Mouse (Mus musculus) kidney, embryonic 16.5 days (tissue): ENCODE data around the gene Ugt1a9. TPM values are rescaled to one million over a fixed set of nuclear protein-coding genes. Genes with fewer than 3 reads are reported as not detected.
A peak's percentile ranks its signal among the peaks of the same experiment; 100 is the strongest.
"Not testable (repeated sequence)": the region's sequence is repeated elsewhere in the genome, so short reads cannot be mapped to it uniquely, and the experiment has no call there.

Source experiments
- ATAC-seq: fragments of 200-750 bp; cut with Nextera tagmentation; 2 replicates; pipeline ENCODE4 v1.8.0; 2017; ENCODE audit warnings: moderate TSS enrichment; ENCODE audit not compliant: low FRiP score, low TSS enrichment
- H3K27ac ChIP-seq: fragments of 300-500 bp; sonication (generic); 2 replicates; pipeline ENCODE4 v1.5.1; 2014; ENCODE audit warnings: low read length
- H3K27me3 ChIP-seq: fragments of 300-500 bp; sonication (generic); 2 replicates; pipeline ENCODE4 v1.6.1; 2014; ENCODE audit warnings: low read length, control low read depth, mixed read lengths; ENCODE audit not compliant: insufficient read depth
- H3K36me3 ChIP-seq: fragments of 300-500 bp; sonication (generic); 2 replicates; pipeline ENCODE4 v1.6.1; 2014; ENCODE audit warnings: low read length, control low read depth, mixed read lengths; ENCODE audit not compliant: insufficient read depth
- H3K4me1 ChIP-seq: fragments of 300-500 bp; sonication (generic); 2 replicates; pipeline ENCODE4 v1.6.1; 2014; ENCODE audit warnings: low read length, control low read depth, mixed read lengths; ENCODE audit not compliant: insufficient read depth
- H3K4me2 ChIP-seq: fragments of 300-500 bp; sonication (generic); replicated peaks from 2 replicates; pipeline ENCODE4 v1.6.1; 2014; ENCODE audit warnings: low read depth, low read length
- H3K4me3 ChIP-seq: fragments of 300-500 bp; sonication (generic); 2 replicates; pipeline ENCODE4 v1.5.1; 2014; ENCODE audit warnings: mild to moderate bottlenecking, low read length
- H3K9ac ChIP-seq: fragments of 300-500 bp; sonication (generic); replicated peaks from 2 replicates; pipeline ENCODE4 v1.6.1; 2014; ENCODE audit warnings: low read length
- H3K9me3 ChIP-seq: fragments of 300-500 bp; sonication (generic); 2 replicates; pipeline ENCODE4 v1.6.1; 2016; ENCODE audit warnings: low read length, control low read depth
- WGBS: fragments of 180-500 bp; shearing (Covaris S2); extraction: QIAGEN DNeasy Blood & Tissue Kit; methylation state at CpG from one replicate; pipeline ENCODE4 v1.1.7; 2014; 5-methylcytosine and 5-hydroxymethylcytosine counted together
- polyA plus RNA-seq: library from polyadenylated mRNA; unstranded; fragments of >200 nt; fragmentation: Nextera tagmentation; extraction: Ambion mirVana; gene quantifications from 2 replicates; pipeline ENCODE4 v1.2.1, GENCODE M21; 2015

Ugt1a9 gene
- polyA plus RNA-seq, 1 experiment from 2014 or later = 7.1 TPM

DNA sequence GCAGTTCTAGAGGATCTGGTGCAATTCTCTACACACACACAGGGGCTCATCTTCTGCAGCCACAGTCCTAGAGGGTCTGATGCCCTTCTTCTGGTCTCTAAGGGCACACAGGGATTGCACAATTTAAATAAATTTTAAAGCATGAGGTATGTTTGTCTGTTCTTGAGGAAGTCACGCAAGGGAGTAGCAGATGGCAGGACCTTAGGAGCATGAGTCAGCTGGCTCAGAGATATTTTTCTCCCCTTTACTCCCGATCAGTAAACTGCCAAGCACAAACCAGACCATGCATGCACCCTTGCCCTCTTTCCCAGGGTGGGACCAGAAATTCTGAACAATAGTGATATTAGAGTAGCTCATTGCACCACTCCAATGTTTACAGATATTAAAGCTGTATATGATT, 87.8 kb downstream of the Ugt1a9 start:
- Histone ChIP-seq H3K9me3 (no peaks in the 10 kb centered on the region), H3K9ac (no peak overlapping the region), H3K27me3 (no peaks in the 10 kb centered on the region), H3K36me3 (no peaks in the 10 kb centered on the region), H3K27ac (no peak overlapping the region), H3K4me3 (no peak overlapping the region), H3K4me2 (no peak overlapping the region), H3K4me1 (no peaks in the 10 kb centered on the region)
- WGBS = 72% methylated on average over 2 of the region's 2 CpGs
- no peak for ATAC-seq

DNA sequence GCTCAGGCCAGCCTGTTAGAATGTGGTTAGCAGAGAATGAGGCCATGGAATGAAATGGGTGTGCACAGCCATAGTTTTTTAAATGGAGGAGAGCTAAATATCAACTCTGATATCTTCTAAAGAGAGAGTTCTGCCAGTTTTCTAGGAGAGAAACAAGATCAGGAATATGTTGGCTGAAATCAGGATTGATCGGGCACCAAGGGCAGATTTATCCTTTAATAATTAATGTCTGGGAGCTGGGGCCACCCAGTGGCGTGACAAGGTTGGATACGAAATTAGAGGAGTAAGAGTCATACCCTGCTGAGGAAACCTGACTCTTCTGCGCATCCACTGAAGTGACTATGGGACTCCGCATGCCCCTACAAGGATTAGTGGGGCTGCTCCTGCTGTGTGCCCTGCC, 95.1 kb downstream of the Ugt1a9 start, which contains the start of gene Ugt1a5:
Gene Ugt1a5, plus strand, starts transcription at position 302 of the 400 bp plus-strand sequence.
- no peak within 1 kb of the TSS for H3K9ac ChIP-seq
- H3K36me3 ChIP-seq = no peaks in the 10 kb centered on the region
- H3K4me1 ChIP-seq = no peaks in the 10 kb centered on the region
- WGBS = 80% methylated on average over 5 of the region's 5 CpGs
- no peak for ATAC-seq
- no peak within 1 kb of the TSS for H3K27ac ChIP-seq
- no peak within 1 kb of the TSS for H3K4me3 ChIP-seq
- peaks cover 5% of the 10 kb centered on the region; the same call in 1 of the 2 replicates for H3K9me3 ChIP-seq
- no peaks in the 10 kb centered on the region for H3K27me3 ChIP-seq
- no peak within 1 kb of the TSS for H3K4me2 ChIP-seq

DNA sequence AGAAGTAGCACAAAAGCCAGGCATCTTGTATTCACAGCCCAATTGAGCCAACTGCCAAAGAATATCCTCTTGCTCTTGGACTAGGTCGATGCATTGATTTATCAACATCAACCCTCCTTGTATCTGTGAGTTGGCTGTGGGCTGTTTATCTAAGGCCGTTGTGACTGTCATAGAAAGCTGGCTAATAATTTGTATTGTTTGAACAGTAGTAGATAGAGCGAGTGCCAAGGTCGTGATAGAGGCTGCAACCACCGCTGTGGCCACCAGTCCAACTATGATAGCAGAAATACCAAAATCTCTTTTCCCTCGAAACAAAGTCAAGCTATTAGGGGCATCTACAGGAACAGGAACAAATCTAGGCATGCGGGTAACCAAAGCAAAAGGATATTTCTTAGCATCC, 101.6 kb downstream of the Ugt1a9 start:
- 86% methylated on average over 5 of the region's 7 CpGs for WGBS

DNA sequence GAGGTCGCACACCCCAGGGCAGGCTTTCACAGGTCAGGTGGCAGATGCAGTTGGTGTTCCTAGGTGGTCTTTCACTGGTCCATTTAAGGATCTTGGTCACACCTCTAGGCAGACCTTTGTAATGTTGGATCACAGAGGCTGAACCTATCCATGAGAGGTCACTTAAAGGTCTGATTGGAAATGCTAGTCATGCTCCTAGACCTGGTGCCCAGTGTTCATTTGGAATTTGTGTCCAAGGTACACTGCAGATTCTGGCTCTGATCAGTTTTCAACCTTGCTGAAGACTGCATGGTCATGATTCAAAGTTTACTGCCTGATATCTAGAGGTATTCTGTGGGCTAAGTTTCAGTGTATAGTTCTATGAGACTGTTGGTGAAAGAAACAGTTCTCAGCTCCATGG, 109.1 kb downstream of the Ugt1a9 start:
- no peaks in the 10 kb centered on the region for H3K27me3 ChIP-seq
- H3K9me3 ChIP-seq = peaks cover 18% of the 10 kb centered on the region
- no peak for ATAC-seq
- no peaks in the 10 kb centered on the region for H3K36me3 ChIP-seq
- no peak overlapping the region for H3K27ac ChIP-seq
- 88% methylated on average over 1 of the region's 1 CpGs for WGBS
- H3K4me3 ChIP-seq = no peak overlapping the region
- no peak overlapping the region for H3K9ac ChIP-seq
- no peak overlapping the region for H3K4me2 ChIP-seq
- no peaks in the 10 kb centered on the region for H3K4me1 ChIP-seq

More for the DNA sequence above, 101.6 kb downstream of the Ugt1a9 start:
- peaks cover 11% of the 10 kb centered on the region; the same call in 1 of the 2 replicates for H3K9me3 ChIP-seq
- not testable (repeated sequence) for H3K4me1 ChIP-seq, H3K9ac ChIP-seq, H3K36me3 ChIP-seq, H3K27ac ChIP-seq, H3K4me2 ChIP-seq, H3K4me3 ChIP-seq, H3K27me3 ChIP-seq, ATAC-seq

GRCm38 (mm10) chr1:88186325-88186935, 115.8 kb downstream of the Ugt1a9 start:
- 88% methylated on average over 5 of the region's 5 CpGs for WGBS
- Histone ChIP-seq H3K9ac (no peak overlapping the region), H3K36me3 (no peaks in the 10 kb centered on the region), H3K4me3 (no peak overlapping the region), H3K27ac (no peak overlapping the region), H3K4me1 (no peaks in the 10 kb centered on the region), H3K9me3 (no peaks in the 10 kb centered on the region), H3K27me3 (no peaks in the 10 kb centered on the region), H3K4me2 (no peak overlapping the region)
- no peak for ATAC-seq

DNA sequence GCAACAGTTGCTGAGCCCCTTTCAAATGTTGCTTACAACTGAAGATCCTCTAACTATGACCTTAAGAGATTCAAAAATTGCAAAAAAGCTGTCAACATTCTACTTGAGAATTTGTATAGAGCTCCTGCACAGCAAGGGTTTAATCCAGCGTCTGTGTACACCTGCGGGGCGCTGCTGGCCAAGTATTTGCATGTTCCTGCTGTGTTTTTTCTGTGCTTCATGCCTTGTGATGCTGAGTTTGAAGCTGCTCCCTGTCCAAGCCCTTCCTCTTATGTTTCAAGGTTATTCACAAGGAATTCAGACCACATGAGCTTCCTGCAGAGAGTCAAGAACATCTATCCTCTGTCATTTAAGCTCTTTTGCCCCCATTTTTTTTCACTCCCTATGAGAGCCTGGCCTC, 121.5 kb downstream of the Ugt1a9 start:
- WGBS = 76% methylated on average over 3 of the region's 3 CpGs
- Histone ChIP-seq H3K4me2 (no peak overlapping the region), H3K9ac (no peak overlapping the region), H3K36me3 (no peaks in the 10 kb centered on the region), H3K4me1 (no peaks in the 10 kb centered on the region), H3K27ac (no peak overlapping the region), H3K9me3 (no peaks in the 10 kb centered on the region), H3K27me3 (no peaks in the 10 kb centered on the region), H3K4me3 (no peak overlapping the region)
- no peak for ATAC-seq

DNA sequence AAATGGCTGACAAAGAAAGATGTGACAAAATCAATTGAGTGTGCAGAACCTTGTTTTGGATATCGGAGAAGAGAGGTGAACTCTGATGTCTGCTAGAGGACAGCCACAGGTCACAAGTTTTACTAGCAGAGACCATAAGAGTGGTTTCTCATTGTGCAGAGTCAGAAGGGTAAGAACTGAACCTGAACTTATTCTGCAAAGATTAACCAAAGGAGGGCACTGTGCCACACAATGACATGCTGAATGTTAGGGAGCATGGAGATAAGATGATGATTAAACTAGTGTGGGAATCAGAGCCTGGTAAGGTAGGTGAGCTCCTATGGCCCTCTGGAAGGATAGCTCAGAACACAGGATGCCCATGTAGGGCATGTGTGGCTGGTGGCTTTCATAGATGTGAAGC, 125.1 kb downstream of the Ugt1a9 start:
- peak; percentile 76 for ATAC-seq
- Histone ChIP-seq H3K27ac (no peak overlapping the region), H3K9me3 (no peaks in the 10 kb centered on the region), H3K4me1 (peaks cover 9% of the 10 kb centered on the region; the same call in 1 of the 2 replicates), H3K27me3 (no peaks in the 10 kb centered on the region), H3K9ac (no peak overlapping the region), H3K4me2 (no peak overlapping the region), H3K36me3 (no peaks in the 10 kb centered on the region), H3K4me3 (no peak overlapping the region)
- 54% methylated on average over 1 of the region's 1 CpGs for WGBS

DNA sequence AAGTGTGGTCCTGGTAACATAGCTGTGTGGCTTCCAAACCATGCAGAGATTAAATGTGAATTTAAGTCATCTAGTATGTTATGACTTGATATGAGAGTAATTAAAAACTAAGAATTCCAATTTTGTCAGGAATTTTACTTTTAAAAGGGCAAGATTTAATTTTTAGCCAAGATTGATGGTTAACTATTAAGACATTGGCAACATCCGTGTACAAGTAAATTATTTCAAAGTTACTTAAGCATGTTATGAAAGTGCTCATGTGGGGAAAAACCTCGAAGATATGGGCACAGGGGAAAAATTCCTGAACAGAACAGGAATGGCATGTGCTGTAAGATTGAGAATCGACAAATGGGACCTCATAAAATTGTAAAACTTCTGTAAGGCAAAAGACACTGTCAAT, 126.8 kb downstream of the Ugt1a9 start:
- no peak for ATAC-seq
- 60% methylated on average over 3 of the region's 3 CpGs for WGBS
- Histone ChIP-seq H3K4me3 (no peak overlapping the region), H3K36me3 (no peaks in the 10 kb centered on the region), H3K27ac (no peak overlapping the region), H3K27me3 (no peaks in the 10 kb centered on the region), H3K9ac (no peak overlapping the region), H3K4me1 (peaks cover 9% of the 10 kb centered on the region; the same call in 1 of the 2 replicates), H3K4me2 (no peak overlapping the region), H3K9me3 (no peaks in the 10 kb centered on the region)

DNA sequence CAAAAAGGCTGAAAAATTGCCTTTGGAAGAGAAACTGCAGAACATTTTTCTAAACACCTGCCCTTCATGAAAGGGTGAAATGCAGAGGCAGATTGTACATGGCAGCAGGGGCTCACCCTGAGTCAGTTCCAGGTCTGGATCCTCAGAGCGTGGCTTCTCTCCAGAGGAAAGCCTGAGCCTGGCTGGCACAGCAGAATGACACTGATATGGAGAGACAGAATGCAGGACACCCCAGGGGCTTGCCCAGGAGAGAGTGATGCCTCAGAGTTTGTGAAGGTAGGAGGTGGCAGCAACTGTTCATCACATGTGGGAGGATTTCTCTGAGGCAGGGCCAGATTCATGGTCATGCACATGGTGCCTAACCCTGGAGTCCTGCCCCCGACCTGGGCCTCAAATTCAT, 129.4 kb downstream of the Ugt1a9 start:
- 69% methylated on average over 2 of the region's 2 CpGs for WGBS
- Histone ChIP-seq H3K9ac (no peak overlapping the region), H3K27me3 (no peaks in the 10 kb centered on the region), H3K4me1 (peaks cover 11% of the 10 kb centered on the region), H3K27ac (peak overlapping the region; percentile 77), H3K36me3 (no peaks in the 10 kb centered on the region), H3K4me3 (no peak overlapping the region), H3K4me2 (no peak overlapping the region), H3K9me3 (peaks cover 13% of the 10 kb centered on the region)
- ATAC-seq = no peak

- Histone ChIP-seq H3K4me3 (no peak within 1 kb of the TSS), H3K36me3 (no peaks in the 10 kb centered on the region), H3K27me3 (no peaks in the 10 kb centered on the region), H3K4me2 (no peak within 1 kb of the TSS), H3K27ac (peak within 1 kb of the TSS; percentile 77), H3K4me1 (peaks cover 14% of the 10 kb centered on the region), H3K9me3 (peaks cover 14% of the 10 kb centered on the region), H3K9ac (no peak within 1 kb of the TSS)
- peak; percentile 59; the same call in 1 of the 2 replicates for ATAC-seq
- WGBS = 59% methylated on average over 7 of the region's 7 CpGs
Observed at GRCm38 (mm10) chr1:88200456-88200855, 129.9 kb downstream of the Ugt1a9 start, which contains the start of gene Ugt1a2. Gene Ugt1a2, plus strand, starts transcription at chr1:88200601.
